Mouse (Mus musculus) heart, adult 18-20 months (tissue): ENCODE measurements around the gene Gorab. TPM values are rescaled to one million over a fixed set of nuclear protein-coding genes. Genes with fewer than 3 reads are reported as not detected.

Source experiments
- DNase-seq, 2 experiments: peaks; one replicate each; pipeline ENCODE4 v3.0.0; 2021 to 2022; ENCODE audit warnings: mixed read lengths in 1 of 2
- long read RNA-seq, 2 experiments: library from polyadenylated mRNA; stranded (forward); transcript quantifications; one replicate each; pipeline ENCODE4 v2.0.0; 2021
- total RNA-seq, 2 experiments: library from RNA; stranded (reverse); gene quantifications; 2 replicates each; pipeline ENCODE4 v1.2.3; 2021

Gene Gorab
- total RNA-seq: 1 to 10 TPM; 1.9 to 3.1 TPM
- long read RNA-seq, experiment 1, partial matches to known transcripts: 0 of 3 reads
- long read RNA-seq, experiment 1, other reads (novel, unspliced or antisense): 0 of 3 reads
- long read RNA-seq, experiment 2, partial matches to known transcripts: 0 of 2 reads
- long read RNA-seq, experiment 2, other reads (novel, unspliced or antisense): 0 of 2 reads

- peak; percentile 95 to 97 for DNase-seq
Measured at GRCm38 (mm10) chr1:163403498-163404126, at the start of gene Gorab. Gene Gorab, minus strand, starts transcription at chr1:163403669.

DNA sequence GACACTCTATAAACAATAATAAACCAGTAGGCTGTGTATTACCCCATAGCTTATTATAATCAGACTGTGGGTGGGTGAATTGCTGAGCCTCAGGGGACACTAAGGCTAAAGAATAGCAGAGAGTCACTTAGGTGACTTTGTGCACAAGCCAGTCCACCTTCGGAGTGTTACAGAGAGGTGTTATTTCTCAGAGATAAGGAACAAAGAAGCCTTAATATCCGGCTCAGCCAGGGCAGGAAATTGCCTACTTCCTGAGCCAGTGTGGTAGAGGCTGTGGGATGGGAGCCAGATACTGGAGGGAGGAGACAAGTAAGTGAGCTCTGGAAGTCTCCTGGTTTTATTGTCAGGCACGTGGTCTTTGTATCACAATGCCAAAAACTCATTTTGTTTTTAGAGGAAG, 40.4 kb upstream of the Gorab start:
- peak; percentile 7 to 27 for DNase-seq

- no peak for DNase-seq
Measured at GRCm38 (mm10) chr1:163439002-163439401, 35.5 kb upstream of the Gorab start.

- no peak for DNase-seq
Measured at GRCm38 (mm10) chr1:163423467-163424014, 20.1 kb upstream of the Gorab start.

- no peak for DNase-seq
Measured at GRCm38 (mm10) chr1:163417191-163417590, 13.7 kb upstream of the Gorab start.

- no peak for DNase-seq
Measured at GRCm38 (mm10) chr1:163414200-163414599, 10.7 kb upstream of the Gorab start.

DNA sequence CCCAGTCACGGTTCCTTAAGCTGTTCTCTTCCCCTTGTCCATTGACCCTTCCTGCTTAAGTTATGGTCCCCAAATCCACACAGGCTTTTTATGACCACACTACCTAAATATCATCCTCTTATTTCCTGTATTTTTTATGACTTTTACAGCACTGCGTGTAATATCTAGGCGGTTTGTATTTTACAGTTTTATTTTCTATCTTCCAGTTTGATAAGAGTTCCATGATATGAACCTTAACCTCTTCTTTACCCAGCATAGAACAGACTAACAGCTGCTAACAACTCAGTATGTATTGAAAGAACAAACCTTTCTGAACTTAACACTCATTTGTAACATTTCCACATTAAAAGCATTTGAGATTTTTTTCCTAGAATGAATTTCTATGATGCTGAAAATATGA, 2.7 kb upstream of the Gorab start:
- no peak for DNase-seq

DNA sequence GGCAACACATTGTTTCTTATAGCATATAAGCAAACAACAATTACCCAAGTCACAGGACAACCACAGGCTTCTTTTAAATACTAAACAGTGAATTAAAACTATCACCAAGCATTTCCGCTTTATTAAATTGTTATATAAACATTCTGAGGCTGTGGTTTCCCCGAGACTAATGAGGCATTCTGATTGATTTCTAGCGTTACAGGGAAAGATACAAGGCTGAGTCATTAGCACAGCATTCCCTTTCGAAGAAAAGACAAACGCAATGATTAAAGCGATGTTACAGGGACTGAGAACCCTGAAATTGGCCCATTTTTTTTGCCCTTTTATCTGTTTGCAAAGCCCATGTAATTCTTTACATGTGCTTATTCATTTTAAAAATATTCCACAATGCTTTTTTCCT, 12.1 kb downstream of the Gorab start:
- DNase-seq: no peak

DNA sequence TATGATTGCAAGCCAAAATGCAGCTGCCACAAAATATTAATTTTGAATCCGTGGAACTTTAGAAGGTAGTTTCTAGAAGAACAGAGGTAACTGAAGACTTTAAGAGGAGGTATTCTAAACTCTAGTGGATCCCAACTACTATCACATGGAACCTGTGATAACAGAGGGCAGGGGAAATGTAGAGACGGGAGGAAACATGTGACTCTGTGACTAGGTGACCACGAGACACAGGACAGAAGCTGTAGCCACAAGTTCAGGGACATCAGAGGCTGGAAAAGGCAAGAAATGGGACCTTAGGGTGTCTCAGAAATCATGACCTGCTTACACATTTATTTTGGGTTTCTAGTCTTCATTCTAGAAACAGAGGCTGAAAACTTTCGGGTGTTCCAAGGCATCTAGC, 13.4 kb downstream of the Gorab start:
- no peak for DNase-seq

- DNase-seq: peak; percentile 37 to 69
Measured at GRCm38 (mm10) chr1:163386196-163386595, 17.3 kb downstream of the Gorab start.

GRCm38 (mm10) chr1:163383442-163384027, 19.9 kb downstream of the Gorab start:
- peak in 1 of 2 experiments; percentile 15 for DNase-seq

DNA sequence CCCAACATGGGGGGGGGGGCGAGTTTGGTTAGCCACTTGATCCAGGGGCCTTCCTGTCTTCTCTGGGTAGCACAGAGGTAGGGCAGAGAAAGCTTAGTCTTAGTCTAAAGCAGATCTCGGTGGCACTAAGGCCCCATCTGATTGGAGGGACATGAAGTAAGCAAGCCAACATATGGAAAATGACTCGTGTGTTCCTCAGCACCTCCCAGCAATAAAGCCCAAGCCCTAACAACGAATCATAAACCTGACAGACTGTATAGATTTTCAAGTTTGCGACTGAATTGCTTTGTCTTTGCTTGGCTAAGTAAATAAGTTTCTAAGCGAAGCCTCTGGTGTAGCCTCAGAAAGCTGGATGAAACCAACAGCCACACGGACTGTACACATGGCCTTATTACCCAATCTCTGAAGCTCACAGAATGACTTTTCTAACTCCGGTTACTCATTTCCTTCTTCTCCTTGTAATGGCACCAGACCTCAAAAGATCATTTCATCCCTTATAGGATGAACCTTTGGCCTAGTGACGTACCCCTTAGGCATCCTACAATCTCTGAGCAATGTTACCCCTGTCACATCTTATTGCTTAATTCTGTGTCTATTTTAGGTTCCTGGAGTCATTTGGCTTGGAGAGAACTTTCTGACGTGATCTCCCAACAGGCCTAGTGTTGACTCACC, 21.3 kb downstream of the Gorab start:
- no peak for DNase-seq

- DNase-seq: peak in 1 of 2 experiments; percentile 9
Measured at GRCm38 (mm10) chr1:163380591-163380990, 22.9 kb downstream of the Gorab start.

GRCm38 (mm10) chr1:163380072-163380471, 23.4 kb downstream of the Gorab start:
- peak; percentile 56 to 71 for DNase-seq

GRCm38 (mm10) chr1:163377924-163378323, 25.5 kb downstream of the Gorab start:
- DNase-seq: no peak

- DNase-seq: no peak
Measured at GRCm38 (mm10) chr1:163376818-163377581, 26.5 kb downstream of the Gorab start.

GRCm38 (mm10) chr1:163374455-163374854, 29.0 kb downstream of the Gorab start:
- DNase-seq: no peak

DNA sequence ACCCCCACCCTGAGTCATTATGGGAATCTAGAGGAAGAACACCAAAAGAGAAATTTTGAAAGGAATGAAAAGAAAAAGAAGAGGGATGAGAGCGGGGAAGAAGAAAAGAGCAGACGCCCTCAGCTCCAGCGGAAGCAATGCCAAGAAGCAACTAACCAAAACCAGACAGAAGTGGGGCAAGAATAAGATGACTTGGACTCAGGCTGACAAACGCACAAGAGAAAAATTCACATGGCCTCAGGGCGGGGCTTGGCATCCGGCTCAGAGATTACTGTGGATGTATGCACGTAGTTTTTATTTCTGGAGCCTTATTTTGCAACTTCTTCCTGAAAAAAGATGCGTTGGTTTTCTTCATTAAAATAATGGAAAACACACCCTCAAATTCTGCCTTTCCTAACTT, 41.3 kb downstream of the Gorab start:
- peak; percentile 46 to 54 for DNase-seq

- DNase-seq: no peak
Measured at GRCm38 (mm10) chr1:163361376-163361775, 42.1 kb downstream of the Gorab start.

DNA sequence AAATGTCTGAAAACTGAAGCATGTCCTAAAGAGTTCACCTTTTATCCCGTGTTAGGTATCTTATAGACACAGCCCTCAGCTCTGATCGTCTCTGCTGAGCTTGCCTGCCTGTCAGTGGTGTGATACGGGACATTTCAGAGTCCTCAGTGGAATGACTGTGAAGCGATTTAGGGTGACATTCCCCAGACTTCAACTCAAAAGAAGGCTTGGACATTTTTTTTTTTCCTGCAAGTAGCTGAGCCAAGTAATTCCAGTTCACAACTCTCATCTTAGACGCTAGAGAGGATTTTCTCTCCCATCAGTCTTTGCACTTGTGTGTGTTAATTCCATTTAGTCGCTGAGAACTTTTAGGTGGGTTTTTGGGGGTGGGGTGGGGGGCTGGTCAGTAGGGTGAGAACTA, 42.7 kb downstream of the Gorab start:
- no peak for DNase-seq

DNA sequence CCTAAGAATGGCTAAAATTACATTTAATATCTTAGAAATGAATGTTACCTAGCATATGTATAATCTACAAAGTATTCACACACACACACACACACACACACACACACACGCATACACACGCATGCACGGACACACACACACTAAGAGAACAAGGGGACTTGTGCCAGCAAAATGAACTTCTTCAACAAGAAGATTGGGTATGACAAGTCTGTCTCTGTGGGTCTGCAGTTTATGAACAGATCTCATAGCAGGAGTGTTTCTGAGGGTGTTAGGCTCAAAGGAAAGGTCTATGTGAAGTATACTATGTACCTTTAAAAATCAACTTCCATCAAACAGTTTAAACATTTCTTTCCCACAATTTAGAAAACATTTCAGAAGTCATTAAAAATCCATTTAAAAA, 43.9 kb downstream of the Gorab start:
- DNase-seq: no peak

DNA sequence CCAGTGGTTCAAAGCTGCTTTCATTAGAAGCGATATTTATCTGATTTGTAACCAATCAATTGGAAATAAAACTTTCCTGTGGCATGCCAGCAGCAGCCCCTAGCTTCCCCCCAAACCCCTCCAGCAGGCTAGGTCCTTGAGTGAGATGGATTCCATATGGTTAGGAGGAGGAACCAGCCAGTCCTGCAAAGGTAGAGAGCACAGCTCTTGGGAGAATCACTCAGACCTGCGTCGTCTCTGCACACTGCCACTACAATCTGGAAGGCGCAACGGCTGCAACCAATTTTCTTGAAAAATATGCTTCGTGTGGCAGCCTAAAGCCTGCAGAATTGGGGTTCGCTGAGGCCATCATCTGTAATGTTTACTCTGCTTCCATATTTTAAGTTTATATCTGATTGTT, 45.3 kb downstream of the Gorab start:
- DNase-seq: no peak
